7 mouse cellular contexts compared by ENCODE assay signal in the genomic region with DNA sequence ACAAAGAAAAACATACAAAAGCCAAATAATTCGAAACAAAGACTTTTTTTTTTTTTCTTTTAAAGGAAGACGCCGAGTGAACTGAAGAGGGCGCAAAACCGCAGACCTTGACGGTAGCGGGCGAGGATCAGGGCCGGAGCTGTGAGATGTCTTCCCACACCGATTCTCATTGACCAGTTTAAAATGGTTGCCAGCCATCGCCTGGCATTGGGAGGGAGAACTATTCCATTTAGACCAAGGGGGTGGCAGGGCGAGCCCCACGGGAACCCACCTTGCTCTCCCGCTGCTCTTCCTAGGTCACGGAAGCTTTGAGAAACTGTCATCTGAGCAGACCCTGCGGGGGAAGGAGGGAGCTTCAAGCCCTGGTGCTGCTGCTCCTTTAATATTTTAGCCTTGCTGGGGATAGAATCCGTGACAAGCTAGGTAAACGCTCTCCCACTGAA. TPM values are rescaled to one million over a fixed set of nuclear protein-coding genes. Genes with fewer than 3 reads are reported as not detected.
DNase-seq lines count a peak whose midpoint lies in the region; TF ChIP-seq lines count a peak whose summit lies in the region.

No protein-coding gene starts in this region.

- no peaks in the 10 kb centered on the region for H3K36me3 ChIP-seq in erythroblast, embryonic 14.5 days (ENCODE audit: control insufficient read depth)
- H3K36me3 ChIP-seq in megakaryocyte, embryonic 14.5 days (replicated peaks; ENCODE audit: low read length), result no peaks in the 10 kb centered on the region

- H3K4me1 ChIP-seq in brown adipose tissue, adult 24 weeks (ENCODE audit: control insufficient read depth, insufficient read depth, insufficient read length, low read length), result peaks cover 3% of the 10 kb centered on the region; the same call in 1 of the 2 replicates
- H3K4me1 ChIP-seq in erythroblast, embryonic 14.5 days (ENCODE audit: control insufficient read depth), result peaks cover 29% of the 10 kb centered on the region
- H3K4me1 ChIP-seq in megakaryocyte, embryonic 14.5 days, result peaks cover 48% of the 10 kb centered on the region

- H3K27ac ChIP-seq in brown adipose tissue, adult 24 weeks (replicated peaks; ENCODE audit: low read depth, low read length), result no peak overlapping the region
- H3K27ac ChIP-seq in left cerebral cortex, adult 2 months, result peak overlapping the region; percentile 76

- intact Hi-C loops in left cerebral cortex, adult 2 months (cut with DNase I), result no loop called here

- no peaks in the 10 kb centered on the region for H3K27me3 ChIP-seq in erythroblast, embryonic 14.5 days (ENCODE audit: control insufficient read depth)
- peaks cover 1% of the 10 kb centered on the region for H3K27me3 ChIP-seq in megakaryocyte, embryonic 14.5 days (replicated peaks)

- peak; percentile 88 for DNase-seq in MN1 (ENCODE audit: low spot score)
- DNase-seq in heart, postnatal 4 days, result peak; percentile 68
- DNase-seq in left cerebral cortex, adult 2 months (ENCODE audit: extremely low spot score in 1 of 2, low spot score in 2 of 2), result peak; percentile 47 to 48
- peak; percentile 66 to 77 for DNase-seq in right cerebral cortex, postnatal 10 days (ENCODE audit: low spot score in 2 of 2)

- H3K9me3 ChIP-seq in erythroblast, embryonic 14.5 days (ENCODE audit: control insufficient read depth, low read length), result no peaks in the 10 kb centered on the region
- H3K9me3 ChIP-seq in megakaryocyte, embryonic 14.5 days, result no peaks in the 10 kb centered on the region

- TF ChIP-seq CTCF in left cerebral cortex, adult 2 months (IDR thresholded peaks at IDR 0.05), result peak; percentile 54

- H3K4me3 ChIP-seq in brown adipose tissue, adult 24 weeks (ENCODE audit: insufficient read depth, low read depth, low read length), result peak overlapping the region; percentile 83
- H3K4me3 ChIP-seq in erythroblast, embryonic 14.5 days (replicated peaks), result peak overlapping the region; percentile 56
- H3K4me3 ChIP-seq in left cerebral cortex, adult 2 months, result peak overlapping the region; percentile 42
- peak overlapping the region; percentile 87 for H3K4me3 ChIP-seq in megakaryocyte, embryonic 14.5 days (replicated peaks)

RNA-seq across cellular contexts. Expression of gene Hnrnph1, which starts 5.4 kb away (rescaled TPM):
- polyA plus RNA-seq in brown adipose tissue, adult 24 weeks (2012; ENCODE audit: insufficient read depth, insufficient read length, missing spikeins), result 115 and 183 TPM in 2 replicates
- polyA plus RNA-seq in erythroblast, embryonic 14.5 days (2012), result 12.6 and 16.1 TPM in 2 replicates
- 100 to 1,000 TPM; 191 to 216 TPM for total RNA-seq in heart, postnatal 4 days (2021)
- total RNA-seq in left cerebral cortex, adult 2 months (2021), result 100 to 1,000 TPM; 272 to 274 TPM
- polyA plus RNA-seq in megakaryocyte, embryonic 14.5 days (2012; ENCODE audit: insufficient read depth, low replicate concordance), result 12.9 and 121 TPM in 2 replicates

RNA-seq across cellular contexts. Expression of gene Cby3, which starts 17.2 kb away (rescaled TPM):
- polyA plus RNA-seq in brown adipose tissue, adult 24 weeks (2012; ENCODE audit: insufficient read depth, insufficient read length, missing spikeins), result not detected in 2 replicates
- not detected in 2 replicates for polyA plus RNA-seq in erythroblast, embryonic 14.5 days (2012)
- not detected for total RNA-seq in heart, postnatal 4 days (2021)
- total RNA-seq in left cerebral cortex, adult 2 months (2021), result not detected
- not detected in 2 replicates for polyA plus RNA-seq in megakaryocyte, embryonic 14.5 days (2012; ENCODE audit: insufficient read depth, low replicate concordance)

RNA-seq across cellular contexts. Expression of gene Canx, which starts 45.9 kb away (rescaled TPM):
- 149 and 159 TPM in 2 replicates for polyA plus RNA-seq in brown adipose tissue, adult 24 weeks (2012; ENCODE audit: insufficient read depth, insufficient read length, missing spikeins)
- 3.1 and 8.5 TPM in 2 replicates for polyA plus RNA-seq in erythroblast, embryonic 14.5 days (2012)
- 100 to 1,000 TPM; 322 to 335 TPM for total RNA-seq in heart, postnatal 4 days (2021)
- 100 to 1,000 TPM; 387 to 418 TPM for total RNA-seq in left cerebral cortex, adult 2 months (2021)
- polyA plus RNA-seq in megakaryocyte, embryonic 14.5 days (2012; ENCODE audit: insufficient read depth, low replicate concordance), result 4.5 and 79.1 TPM in 2 replicates

RNA-seq across cellular contexts. Expression of gene Rufy1, which starts 59.5 kb away (rescaled TPM):
- 17.2 and 19.5 TPM in 2 replicates for polyA plus RNA-seq in brown adipose tissue, adult 24 weeks (2012; ENCODE audit: insufficient read depth, insufficient read length, missing spikeins)
- 0.18 and 0.23 TPM in 2 replicates for polyA plus RNA-seq in erythroblast, embryonic 14.5 days (2012)
- total RNA-seq in heart, postnatal 4 days (2021), result 10 to 100 TPM; 27.1 to 27.9 TPM
- total RNA-seq in left cerebral cortex, adult 2 months (2021), result 10 to 100 TPM; 26.2 to 27.0 TPM
- 1.2 and 2.3 TPM in 2 replicates for polyA plus RNA-seq in megakaryocyte, embryonic 14.5 days (2012; ENCODE audit: insufficient read depth, low replicate concordance)
